Mouse (Mus musculus) neutrophil, adult 5-6 weeks (primary cell): ENCODE measurements around the gene Rbpms2. TPM values are rescaled to one million over a fixed set of nuclear protein-coding genes. Genes with fewer than 3 reads are reported as not detected.
A peak's percentile ranks its signal among the peaks of the same experiment; 100 is the strongest.
"Not testable (repeated sequence)": the region's sequence is repeated elsewhere in the genome, so short reads cannot be mapped to it uniquely, and the experiment has no call there.

Source experiments
- ATAC-seq: fragments of 151-379, 151-347 bp; 2 replicates; pipeline ENCODE4 v1.8.0; 2017; ENCODE audit warnings: mild to moderate bottlenecking, moderate TSS enrichment; ENCODE audit not compliant: insufficient number of reproducible peaks, poor library complexity, low FRiP score, severe bottlenecking; ENCODE audit errors: extremely low read depth
- total RNA-seq: library from RNA; stranded (forward); fragments of 200-1000 nt; gene quantifications from 2 replicates; pipeline ENCODE4 v1.2.3, GENCODE M21; 2017

Rbpms2 gene
- total RNA-seq, 1 experiment from 2014 or later, result 2.1 TPM

- no peak for ATAC-seq
Observed at GRCm38 (mm10) chr9:65681634-65681940, 52.1 kb downstream of the Rbpms2 start.

- ATAC-seq, result no peak
Observed at GRCm38 (mm10) chr9:65682183-65682582, 52.7 kb downstream of the Rbpms2 start.

GRCm38 (mm10) chr9:65682994-65683393 lies 53.5 kb downstream of the Rbpms2 start:
- no peak for ATAC-seq

GRCm38 (mm10) chr9:65684704-65685103 lies 55.3 kb downstream of the Rbpms2 start:
- no peak for ATAC-seq

- ATAC-seq, result not testable (repeated sequence)
Observed at GRCm38 (mm10) chr9:65689869-65690268, 60.4 kb downstream of the Rbpms2 start.

- no peak for ATAC-seq
Observed at GRCm38 (mm10) chr9:65692466-65692865, 63.0 kb downstream of the Rbpms2 start.

GRCm38 (mm10) chr9:65692959-65693603 lies 63.6 kb downstream of the Rbpms2 start:
- ATAC-seq, result peak; percentile 57; the same call in 1 of the 2 replicates

GRCm38 (mm10) chr9:65695646-65696045 lies 66.2 kb downstream of the Rbpms2 start:
- no peak for ATAC-seq

GRCm38 (mm10) chr9:65696337-65696736 lies 66.9 kb downstream of the Rbpms2 start:
- no peak for ATAC-seq

GRCm38 (mm10) chr9:65697356-65697755 lies 67.9 kb downstream of the Rbpms2 start:
- no peak for ATAC-seq

- ATAC-seq, result no peak
Observed at GRCm38 (mm10) chr9:65697992-65698391, 68.5 kb downstream of the Rbpms2 start.

- ATAC-seq, result no peak
Observed at GRCm38 (mm10) chr9:65700504-65700903, 71.1 kb downstream of the Rbpms2 start.

GRCm38 (mm10) chr9:65702286-65702685 lies 72.8 kb downstream of the Rbpms2 start:
- ATAC-seq, result no peak

GRCm38 (mm10) chr9:65703241-65703640 lies 73.8 kb downstream of the Rbpms2 start:
- no peak for ATAC-seq

- ATAC-seq, result no peak
Observed at GRCm38 (mm10) chr9:65703926-65704595, 74.6 kb downstream of the Rbpms2 start.

Other genes starting within 250 kb of the Rbpms2 start
- not detected in 2 replicates for gene Kbtbd13, start 238.0 kb upstream of the Rbpms2 start, total RNA-seq
- not detected in 2 replicates for gene Rasl12, start 231.1 kb upstream of the Rbpms2 start, total RNA-seq
- gene Slc51b, start 206.7 kb upstream of the Rbpms2 start, total RNA-seq, result not detected in 2 replicates
- gene Mtfmt, start 193.9 kb upstream of the Rbpms2 start, total RNA-seq, result 15.5 and 17.3 TPM in 2 replicates
- gene Spg21, start 168.7 kb upstream of the Rbpms2 start, total RNA-seq, result 45.2 and 51.7 TPM in 2 replicates
- 0.93 TPM in 1 of 2 replicates, not detected in the other for gene Ankdd1a, start 109.5 kb upstream of the Rbpms2 start, total RNA-seq
- gene Plekho2, start 49.6 kb upstream of the Rbpms2 start, total RNA-seq, result 103 and 108 TPM in 2 replicates
- not detected in 2 replicates for gene Pif1, start 42.5 kb upstream of the Rbpms2 start, total RNA-seq
- gene Oaz2, start 38.4 kb downstream of the Rbpms2 start, total RNA-seq, result 53.5 and 64.0 TPM in 2 replicates
- 5.6 and 5.7 TPM in 2 replicates for gene Zfp609, start 197.9 kb downstream of the Rbpms2 start, total RNA-seq